Mouse (Mus musculus) embryonic facial prominence, embryonic 13.5 days (tissue): ENCODE measurements around the gene Ift122. TPM values are rescaled to one million over a fixed set of nuclear protein-coding genes. Genes with fewer than 3 reads are reported as not detected.

Experiments
- ATAC-seq: fragments of 200-750 bp; cut with Nextera tagmentation; 2 replicates; pipeline ENCODE4 v1.8.0; 2017; ENCODE audit warnings: low read depth; ENCODE audit not compliant: insufficient number of reproducible peaks, insufficient read depth, low FRiP score, low TSS enrichment
- H3K27ac ChIP-seq: fragments of 300-500 bp; sonication (generic); 2 replicates; pipeline ENCODE4 v1.5.1; 2015; ENCODE audit warnings: moderate library complexity, mild to moderate bottlenecking, inconsistent platforms
- H3K27me3 ChIP-seq: fragments of 300-500 bp; sonication (generic); 2 replicates; pipeline ENCODE4 v1.6.1; 2015; ENCODE audit warnings: mild to moderate bottlenecking, inconsistent platforms
- H3K36me3 ChIP-seq: fragments of 300-500 bp; sonication (generic); 2 replicates; pipeline ENCODE4 v1.6.1; 2015; ENCODE audit warnings: mild to moderate bottlenecking, inconsistent platforms
- H3K4me1 ChIP-seq: fragments of 300-500 bp; sonication (generic); 2 replicates; pipeline ENCODE4 v1.6.1; 2015; ENCODE audit warnings: inconsistent platforms
- H3K4me2 ChIP-seq: fragments of 300-500 bp; sonication (generic); 2 replicates; pipeline ENCODE4 v1.6.1; 2015; ENCODE audit warnings: moderate library complexity, mild to moderate bottlenecking, inconsistent platforms
- H3K4me3 ChIP-seq: fragments of 300-500 bp; sonication (generic); 2 replicates; pipeline ENCODE4 v1.5.1; 2015; ENCODE audit warnings: mild to moderate bottlenecking, inconsistent platforms
- H3K9ac ChIP-seq: fragments of 300-500 bp; sonication (generic); 2 replicates; pipeline ENCODE4 v1.6.1; 2015; ENCODE audit warnings: mild to moderate bottlenecking, inconsistent platforms
- H3K9me3 ChIP-seq: fragments of 300-500 bp; sonication (generic); 2 replicates; pipeline ENCODE4 v1.6.1; 2016; ENCODE audit warnings: inconsistent platforms
- WGBS: fragments of 180-500 bp; shearing (Covaris S2); methylation state at CpG from one replicate; pipeline ENCODE4 v1.1.7; 2015; ENCODE audit warnings: mixed read lengths; 5-methylcytosine and 5-hydroxymethylcytosine counted together
- polyA plus RNA-seq: library from polyadenylated mRNA; unstranded; fragments of >200 nt; fragmentation: Nextera tagmentation; extraction: Ambion mirVana; gene quantifications from 2 replicates; pipeline ENCODE4 v1.2.1, GENCODE M21; 2015

Ift122 gene
- polyA plus RNA-seq, 1 experiment from 2014 or later, result 26.2 TPM

- H3K4me1 ChIP-seq, result no peaks in the 10 kb centered on the region
- WGBS, result 88% methylated on average over 8 of the region's 8 CpGs
- no peak for ATAC-seq
These were observed 82.3 kb downstream of the Ift122 start for GRCm38 (mm10) chr6:115935544-115935943.

GRCm38 (mm10) chr6:115938011-115938410, 84.7 kb downstream of the Ift122 start:
- Histone ChIP-seq H3K4me3 (no peak overlapping the region), H3K27me3 (no peaks in the 10 kb centered on the region), H3K9ac (no peak overlapping the region), H3K9me3 (no peaks in the 10 kb centered on the region), H3K4me1 (peaks cover 8% of the 10 kb centered on the region), H3K27ac (no peak overlapping the region), H3K4me2 (no peak overlapping the region), H3K36me3 (no peaks in the 10 kb centered on the region)
- no peak for ATAC-seq
- 92% methylated on average over 2 of the region's 2 CpGs for WGBS

More at GRCm38 (mm10) chr6:115935544-115935943, 82.3 kb downstream of the Ift122 start:
- Histone ChIP-seq H3K9me3 (no peaks in the 10 kb centered on the region), H3K4me2 (no peak overlapping the region), H3K27ac (no peak overlapping the region), H3K4me3 (no peak overlapping the region), H3K36me3 (no peaks in the 10 kb centered on the region), H3K27me3 (no peaks in the 10 kb centered on the region), H3K9ac (no peak overlapping the region)

- no peak overlapping the region for H3K4me3 ChIP-seq
- peaks cover 8% of the 10 kb centered on the region for H3K4me1 ChIP-seq
- H3K9ac ChIP-seq, result no peak overlapping the region
- H3K4me2 ChIP-seq, result no peak overlapping the region
- no peaks in the 10 kb centered on the region for H3K27me3 ChIP-seq
- 74% methylated on average over 1 of the region's 1 CpGs for WGBS
- ATAC-seq, result no peak
- H3K27ac ChIP-seq, result no peak overlapping the region
- H3K36me3 ChIP-seq, result no peaks in the 10 kb centered on the region
- no peaks in the 10 kb centered on the region for H3K9me3 ChIP-seq
These were observed 85.5 kb downstream of the Ift122 start for GRCm38 (mm10) chr6:115938798-115939197.

DNA sequence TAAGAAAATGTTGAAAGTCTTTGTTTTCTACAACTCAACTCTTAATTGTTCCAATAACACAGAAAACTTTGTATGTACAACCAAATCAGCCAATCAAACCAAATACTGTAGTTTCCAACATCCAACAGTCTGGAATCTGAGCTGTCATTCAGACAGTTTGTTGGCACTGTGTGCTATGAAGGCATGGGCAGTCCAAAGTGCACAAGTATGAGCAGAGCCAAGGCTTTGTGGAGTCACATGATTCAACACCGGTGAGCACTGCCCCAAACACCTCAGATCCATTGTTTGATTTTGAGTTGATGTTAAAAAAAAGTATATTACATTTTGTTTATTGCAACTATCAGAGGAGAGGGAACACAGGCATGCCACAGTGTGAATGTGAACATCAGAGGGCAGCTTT, 87.3 kb downstream of the Ift122 start:
- Histone ChIP-seq H3K9ac (no peak overlapping the region), H3K36me3 (no peaks in the 10 kb centered on the region), H3K4me3 (no peak overlapping the region), H3K4me2 (no peak overlapping the region), H3K9me3 (no peaks in the 10 kb centered on the region), H3K27ac (no peak overlapping the region), H3K4me1 (peaks cover 8% of the 10 kb centered on the region), H3K27me3 (no peaks in the 10 kb centered on the region)
- 83% methylated on average over 1 of the region's 1 CpGs for WGBS
- ATAC-seq, result no peak

GRCm38 (mm10) chr6:115941128-115941527, 87.9 kb downstream of the Ift122 start:
- Histone ChIP-seq H3K27me3 (no peaks in the 10 kb centered on the region), H3K27ac (no peak overlapping the region), H3K4me3 (no peak overlapping the region), H3K9ac (0 out of 2 replicates have a peak overlapping the region, but pooled peaks have one; percentile 2), H3K9me3 (no peaks in the 10 kb centered on the region), H3K4me1 (peaks cover 11% of the 10 kb centered on the region), H3K36me3 (no peaks in the 10 kb centered on the region), H3K4me2 (no peak overlapping the region)
- no peak for ATAC-seq
- 9% methylated on average over 8 of the region's 12 CpGs for WGBS

DNA sequence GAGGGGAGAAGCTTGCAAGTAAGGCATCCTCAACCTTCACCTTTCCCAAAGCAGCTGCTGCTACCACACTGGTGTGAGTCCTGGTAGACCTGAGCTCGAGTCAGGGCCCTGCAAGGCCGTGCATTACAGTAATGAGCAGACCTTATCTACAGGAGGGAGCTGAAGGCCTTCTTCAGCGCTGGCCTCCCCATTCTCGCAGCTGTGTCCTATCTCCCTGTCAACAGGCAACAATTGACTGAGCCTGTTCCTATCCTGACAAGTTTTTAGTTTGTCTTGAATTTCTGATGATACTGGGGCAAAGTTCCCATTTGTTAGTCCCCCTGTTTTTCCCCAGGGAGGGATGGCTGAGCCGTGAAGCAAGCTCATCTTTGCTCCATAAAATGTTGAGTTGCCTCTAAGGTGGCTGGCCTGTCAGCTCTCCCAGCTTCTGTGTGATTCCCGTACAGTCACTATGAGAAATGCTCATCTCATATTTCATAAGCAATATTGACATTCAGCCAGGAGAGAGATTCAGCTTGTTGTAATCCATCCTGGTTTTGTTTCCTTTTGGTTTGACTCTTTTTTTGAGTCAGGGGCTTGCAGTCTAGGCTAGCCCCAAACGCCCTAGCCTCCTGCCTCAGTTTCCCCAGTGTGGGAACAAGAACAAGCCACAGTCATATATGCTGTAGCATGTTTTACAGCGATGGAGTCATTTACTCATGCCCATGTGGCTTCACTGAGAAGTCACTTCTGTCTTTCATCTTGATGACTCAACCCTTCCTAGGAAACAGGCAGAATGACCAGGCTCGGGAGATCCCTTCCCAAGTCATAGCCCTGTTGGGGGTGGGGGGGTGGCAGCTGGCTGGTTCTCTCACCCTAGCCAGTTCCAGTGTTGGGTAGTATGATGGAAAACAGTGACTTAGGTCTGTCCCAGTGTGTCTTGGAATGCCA, 90.5 kb downstream of the Ift122 start:
- no peak overlapping the region for H3K4me3 ChIP-seq
- H3K4me2 ChIP-seq, result no peak overlapping the region
- 70% methylated on average over 9 of the region's 9 CpGs for WGBS
- H3K9ac ChIP-seq, result no peak overlapping the region
- no peak for ATAC-seq
- no peaks in the 10 kb centered on the region for H3K27me3 ChIP-seq
- H3K27ac ChIP-seq, result no peak overlapping the region
- H3K4me1 ChIP-seq, result peaks cover 16% of the 10 kb centered on the region
- no peaks in the 10 kb centered on the region for H3K9me3 ChIP-seq
- H3K36me3 ChIP-seq, result no peaks in the 10 kb centered on the region

- Histone ChIP-seq H3K4me1 (peaks cover 16% of the 10 kb centered on the region), H3K9ac (no peak within 1 kb of the TSS), H3K4me3 (no peak within 1 kb of the TSS), H3K27ac (no peak within 1 kb of the TSS), H3K36me3 (no peaks in the 10 kb centered on the region), H3K4me2 (no peak within 1 kb of the TSS), H3K9me3 (no peaks in the 10 kb centered on the region), H3K27me3 (no peaks in the 10 kb centered on the region)
- ATAC-seq, result no peak
- 79% methylated on average over 5 of the region's 5 CpGs for whole genome bisulfite sequencing
These were observed 91.4 kb downstream of the Ift122 start, which contains the start of gene H1foo for GRCm38 (mm10) chr6:115944638-115945037. H1foo (plus strand) TSS chr6:115944938.

DNA sequence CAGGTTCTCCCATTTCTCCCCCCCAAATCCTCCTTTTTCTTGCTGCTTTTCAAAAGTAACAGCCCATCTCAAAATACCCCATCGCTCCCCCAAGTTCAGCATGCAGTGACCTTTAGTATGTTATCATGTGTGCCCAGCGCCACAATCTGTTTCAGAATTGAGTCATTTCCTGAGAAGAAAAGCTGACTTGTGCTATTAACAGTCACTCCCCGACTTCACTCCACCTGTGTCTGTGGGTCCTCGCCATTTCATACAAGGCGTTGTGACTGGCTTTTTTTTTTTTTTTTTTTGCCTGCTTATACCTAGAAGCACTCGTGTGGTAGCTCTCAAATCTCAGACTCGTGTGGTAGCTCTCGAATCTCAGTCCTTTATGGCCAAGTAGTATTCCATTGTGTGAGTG, 92.4 kb downstream of the Ift122 start:
- Histone ChIP-seq H3K9ac (no peak overlapping the region), H3K9me3 (no peaks in the 10 kb centered on the region)

GRCm38 (mm10) chr6:115946389-115946788, 93.1 kb downstream of the Ift122 start:
- no peak overlapping the region for H3K4me3 ChIP-seq
- no peaks in the 10 kb centered on the region for H3K27me3 ChIP-seq
- 59% methylated on average over 6 of the region's 6 CpGs for WGBS
- no peak for ATAC-seq
- 0 out of 2 replicates have a peak overlapping the region, but pooled peaks have one; percentile 9 for H3K27ac ChIP-seq
- peaks cover 10% of the 10 kb centered on the region; the same call in 1 of the 2 replicates for H3K4me1 ChIP-seq
- H3K4me2 ChIP-seq, result no peak overlapping the region
- H3K9ac ChIP-seq, result no peak overlapping the region
- no peaks in the 10 kb centered on the region for H3K9me3 ChIP-seq
- no peaks in the 10 kb centered on the region for H3K36me3 ChIP-seq

More for the DNA sequence above, 92.4 kb downstream of the Ift122 start:
- WGBS, result 85% methylated on average over 8 of the region's 8 CpGs
- Histone ChIP-seq H3K36me3 (no peaks in the 10 kb centered on the region), H3K27ac (no peak overlapping the region), H3K4me2 (no peak overlapping the region), H3K4me3 (no peak overlapping the region), H3K4me1 (peaks cover 16% of the 10 kb centered on the region), H3K27me3 (no peaks in the 10 kb centered on the region)
- no peak for ATAC-seq

DNA sequence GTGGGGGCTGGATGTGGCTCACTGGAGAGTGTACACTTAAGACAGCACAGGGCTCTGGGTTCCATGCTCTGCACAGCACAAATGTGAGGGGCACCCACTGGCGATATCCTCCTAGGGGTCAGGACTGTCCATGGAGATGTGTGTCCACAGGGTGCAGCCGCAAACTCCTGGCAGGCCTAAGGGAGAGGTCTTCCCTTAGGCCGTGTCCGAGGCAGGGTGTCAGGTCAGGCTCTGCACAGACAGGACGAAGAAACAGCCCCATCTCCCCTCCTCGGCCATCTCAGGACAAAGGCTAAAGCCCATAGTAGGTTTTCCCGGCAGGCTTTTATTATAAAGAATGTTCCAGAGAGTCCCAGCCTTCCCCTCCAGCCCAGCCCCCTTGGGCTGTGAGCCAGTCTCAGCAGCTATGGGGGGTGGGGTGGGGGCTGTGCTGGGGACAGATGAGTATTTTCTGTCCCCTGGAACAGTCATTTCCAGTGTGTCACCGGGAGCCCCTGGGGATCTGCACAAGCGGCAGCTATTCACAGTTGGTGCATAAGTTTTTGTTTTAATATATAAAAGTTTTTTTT, 101.3 kb downstream of the Ift122 start:
- no peak for ATAC-seq
- peaks cover 54% of the 10 kb centered on the region for H3K4me1 ChIP-seq
- peaks cover 11% of the 10 kb centered on the region for H3K36me3 ChIP-seq
- 0 out of 2 replicates have a peak, but pooled peaks cover 3% of the 10 kb centered on the region for H3K9me3 ChIP-seq
- no peak overlapping the region for H3K9ac ChIP-seq
- H3K4me3 ChIP-seq, result no peak overlapping the region
- 64% methylated on average over 9 of the region's 9 CpGs for WGBS
- no peak overlapping the region for H3K4me2 ChIP-seq
- peak overlapping the region; percentile 18; the same call in 1 of the 2 replicates for H3K27ac ChIP-seq
- no peaks in the 10 kb centered on the region for H3K27me3 ChIP-seq

- no peak for ATAC-seq
- no peak overlapping the region for H3K9ac ChIP-seq
- H3K4me2 ChIP-seq, result no peak overlapping the region
- 84% methylated on average over 4 of the region's 4 CpGs for whole genome bisulfite sequencing
- H3K36me3 ChIP-seq, result peaks cover 15% of the 10 kb centered on the region
- no peak overlapping the region for H3K4me3 ChIP-seq
- 0 out of 2 replicates have a peak, but pooled peaks cover 3% of the 10 kb centered on the region for H3K9me3 ChIP-seq
- H3K27ac ChIP-seq, result no peak overlapping the region
- H3K27me3 ChIP-seq, result no peaks in the 10 kb centered on the region
- peaks cover 58% of the 10 kb centered on the region for H3K4me1 ChIP-seq
These were observed 101.9 kb downstream of the Ift122 start for GRCm38 (mm10) chr6:115955169-115955568.
